Mouse (Mus musculus) neural tube, embryonic 13.5 days (tissue): Measurements from ENCODE around the gene Spaca7. TPM values are rescaled to one million over a fixed set of nuclear protein-coding genes. Genes with fewer than 3 reads are reported as not detected.
"Not testable (repeated sequence)": the region's sequence is repeated elsewhere in the genome, so short reads cannot be mapped to it uniquely, and the experiment has no call there.

Experiments used
- ATAC-seq: fragments of 200-750 bp; cut with Nextera tagmentation; 2 replicates; pipeline ENCODE4 v1.8.0; 2017; ENCODE audit warnings: low read depth, mild to moderate bottlenecking, moderate TSS enrichment, moderate library complexity
- H3K27ac ChIP-seq: fragments of 300-500 bp; sonication (generic); replicated peaks from 2 replicates; pipeline ENCODE4 v1.5.1; 2015; ENCODE audit warnings: moderate library complexity, mild to moderate bottlenecking, inconsistent platforms
- H3K27me3 ChIP-seq: fragments of 300-500 bp; sonication (generic); 2 replicates; pipeline ENCODE4 v1.6.1; 2015; ENCODE audit warnings: mild to moderate bottlenecking, inconsistent platforms
- H3K36me3 ChIP-seq: fragments of 300-500 bp; sonication (generic); 2 replicates; pipeline ENCODE4 v1.6.1; 2015; ENCODE audit warnings: mild to moderate bottlenecking, inconsistent platforms
- H3K4me1 ChIP-seq: fragments of 300-500 bp; sonication (generic); replicated peaks from 2 replicates; pipeline ENCODE4 v1.6.1; 2015; ENCODE audit warnings: inconsistent platforms
- H3K4me2 ChIP-seq: fragments of 300-500 bp; sonication (generic); 2 replicates; pipeline ENCODE4 v1.6.1; 2015; ENCODE audit warnings: inconsistent platforms, mild to moderate bottlenecking, moderate library complexity
- H3K4me3 ChIP-seq: fragments of 300-500 bp; sonication (generic); 2 replicates; pipeline ENCODE4 v1.5.1; 2015; ENCODE audit warnings: mild to moderate bottlenecking, inconsistent platforms
- H3K9ac ChIP-seq: fragments of 300-500 bp; sonication (generic); 2 replicates; pipeline ENCODE4 v1.6.1; 2015; ENCODE audit warnings: moderate library complexity, mild to moderate bottlenecking, inconsistent platforms
- H3K9me3 ChIP-seq: fragments of 300-500 bp; sonication (generic); 2 replicates; pipeline ENCODE4 v1.6.1; 2016; ENCODE audit warnings: inconsistent platforms
- WGBS: fragments of 180-500 bp; shearing (Covaris S2); methylation state at CpG from one replicate; pipeline ENCODE4 v1.1.7; 2015; 5-methylcytosine and 5-hydroxymethylcytosine counted together
- polyA plus RNA-seq: library from polyadenylated mRNA; unstranded; fragments of >200 nt; fragmentation: Nextera tagmentation; extraction: Ambion mirVana; gene quantifications from 2 replicates; pipeline ENCODE4 v1.2.1, GENCODE M21; 2015

Gene Spaca7
- polyA plus RNA-seq, 1 experiment from 2014 or later, result not detected

- WGBS, result 85% methylated on average over 3 of the region's 3 CpGs
- no peak for ATAC-seq
- Histone ChIP-seq H3K27ac (no peak overlapping the region), H3K4me2 (no peak overlapping the region), H3K27me3 (peaks cover 97% of the 10 kb centered on the region), H3K36me3 (no peaks in the 10 kb centered on the region), H3K9me3 (no peaks in the 10 kb centered on the region), H3K9ac (no peak overlapping the region), H3K4me3 (no peak overlapping the region), H3K4me1 (peaks cover 8% of the 10 kb centered on the region; the same call in 1 of the 2 replicates)
Measured at GRCm38 (mm10) chr8:12558786-12559185, 14.0 kb upstream of the Spaca7 start.

- Histone ChIP-seq H3K36me3 (no peaks in the 10 kb centered on the region), H3K27me3 (peaks cover 93% of the 10 kb centered on the region), H3K9me3 (no peaks in the 10 kb centered on the region), H3K4me2 (no peak overlapping the region), H3K9ac (no peak overlapping the region), H3K4me1 (no peaks in the 10 kb centered on the region), H3K4me3 (no peak overlapping the region), H3K27ac (no peak overlapping the region)
- ATAC-seq, result no peak
- 22% methylated on average over 11 of the region's 11 CpGs for WGBS
Measured at GRCm38 (mm10) chr8:12561403-12561960, 11.3 kb upstream of the Spaca7 start.

GRCm38 (mm10) chr8:12564307-12564706, 8.5 kb upstream of the Spaca7 start:
- H3K9ac ChIP-seq, result no peak overlapping the region
- no peak overlapping the region for H3K4me2 ChIP-seq
- WGBS, result 9% methylated on average over 4 of the region's 4 CpGs
- ATAC-seq, result peak; percentile 70; the same call in 1 of the 2 replicates
- H3K4me3 ChIP-seq, result no peak overlapping the region
- H3K27me3 ChIP-seq, result peaks cover 75% of the 10 kb centered on the region
- no peaks in the 10 kb centered on the region for H3K9me3 ChIP-seq
- no peaks in the 10 kb centered on the region for H3K36me3 ChIP-seq
- H3K27ac ChIP-seq, result no peak overlapping the region
- H3K4me1 ChIP-seq, result no peaks in the 10 kb centered on the region

GRCm38 (mm10) chr8:12565488-12565887, 7.3 kb upstream of the Spaca7 start:
- peaks cover 65% of the 10 kb centered on the region for H3K27me3 ChIP-seq
- no peak overlapping the region for H3K4me3 ChIP-seq
- no peak for ATAC-seq
- H3K4me2 ChIP-seq, result no peak overlapping the region
- no peaks in the 10 kb centered on the region for H3K36me3 ChIP-seq
- H3K4me1 ChIP-seq, result no peaks in the 10 kb centered on the region
- H3K27ac ChIP-seq, result no peak overlapping the region
- WGBS, result 62% methylated on average over 10 of the region's 10 CpGs
- no peak overlapping the region for H3K9ac ChIP-seq
- H3K9me3 ChIP-seq, result no peaks in the 10 kb centered on the region

- Histone ChIP-seq H3K27me3 (peaks cover 57% of the 10 kb centered on the region), H3K27ac (no peak overlapping the region), H3K4me1 (no peaks in the 10 kb centered on the region), H3K36me3 (no peaks in the 10 kb centered on the region), H3K9me3 (no peaks in the 10 kb centered on the region), H3K9ac (no peak overlapping the region), H3K4me2 (no peak overlapping the region), H3K4me3 (no peak overlapping the region)
- ATAC-seq, result no peak
- WGBS, result 62% methylated on average over 7 of the region's 7 CpGs
Measured at GRCm38 (mm10) chr8:12566509-12566908, 6.3 kb upstream of the Spaca7 start.

GRCm38 (mm10) chr8:12576003-12576402, 3.2 kb downstream of the Spaca7 start:
- H3K4me3 ChIP-seq, result no peak overlapping the region
- H3K4me2 ChIP-seq, result no peak overlapping the region
- no peaks in the 10 kb centered on the region for H3K9me3 ChIP-seq
- no peaks in the 10 kb centered on the region for H3K36me3 ChIP-seq
- no peak for ATAC-seq
- H3K4me1 ChIP-seq, result 0 out of 2 replicates have a peak, but pooled peaks cover 5% of the 10 kb centered on the region
- no peak overlapping the region for H3K9ac ChIP-seq
- no peak overlapping the region for H3K27ac ChIP-seq
- peaks cover 23% of the 10 kb centered on the region for H3K27me3 ChIP-seq
- WGBS, result 85% methylated on average over 5 of the region's 5 CpGs

- WGBS, result 73% methylated on average over 6 of the region's 6 CpGs
- H3K36me3 ChIP-seq, result no peaks in the 10 kb centered on the region
Measured at GRCm38 (mm10) chr8:12576739-12577138, 3.9 kb downstream of the Spaca7 start.

GRCm38 (mm10) chr8:12579339-12579999, 6.6 kb downstream of the Spaca7 start:
- H3K9ac ChIP-seq, H3K4me3 ChIP-seq, H3K9me3 ChIP-seq, H3K27me3 ChIP-seq, H3K4me1 ChIP-seq, H3K27ac ChIP-seq, H3K36me3 ChIP-seq, ATAC-seq: not testable (repeated sequence)
- 0 out of 2 replicates have a peak overlapping the region, but pooled peaks have one; percentile 14 for H3K4me2 ChIP-seq
- 55% methylated on average over 19 of the region's 19 CpGs for WGBS

More at GRCm38 (mm10) chr8:12576739-12577138, 3.9 kb downstream of the Spaca7 start:
- no peaks in the 10 kb centered on the region for H3K9me3 ChIP-seq
- 0 out of 2 replicates have a peak, but pooled peaks cover 5% of the 10 kb centered on the region for H3K4me1 ChIP-seq
- H3K4me3 ChIP-seq, result no peak overlapping the region
- no peak overlapping the region for H3K9ac ChIP-seq
- H3K27me3 ChIP-seq, result peaks cover 21% of the 10 kb centered on the region
- no peak for ATAC-seq
- H3K4me2 ChIP-seq, result no peak overlapping the region
- H3K27ac ChIP-seq, result no peak overlapping the region

GRCm38 (mm10) chr8:12583785-12584184, 11.0 kb downstream of the Spaca7 start:
- no peaks in the 10 kb centered on the region for H3K36me3 ChIP-seq
- whole genome bisulfite sequencing, result 87% methylated on average over 5 of the region's 5 CpGs
- no peak overlapping the region for H3K9ac ChIP-seq
- ATAC-seq, result no peak
- 0 out of 2 replicates have a peak, but pooled peaks cover 5% of the 10 kb centered on the region for H3K4me1 ChIP-seq
- H3K9me3 ChIP-seq, result no peaks in the 10 kb centered on the region
- no peak overlapping the region for H3K4me2 ChIP-seq
- H3K27ac ChIP-seq, result no peak overlapping the region
- no peak overlapping the region for H3K4me3 ChIP-seq
- H3K27me3 ChIP-seq, result peaks cover 4% of the 10 kb centered on the region

- no peak overlapping the region for H3K4me3 ChIP-seq
- no peak overlapping the region for H3K9ac ChIP-seq
- peaks cover 10% of the 10 kb centered on the region; the same call in 1 of the 2 replicates for H3K27me3 ChIP-seq
- WGBS, result 28% methylated on average over 6 of the region's 6 CpGs
- no peaks in the 10 kb centered on the region for H3K9me3 ChIP-seq
- H3K36me3 ChIP-seq, result no peaks in the 10 kb centered on the region
- H3K4me2 ChIP-seq, result no peak overlapping the region
- no peak overlapping the region for H3K27ac ChIP-seq
- peak; percentile 50; the same call in 1 of the 2 replicates for ATAC-seq
- H3K4me1 ChIP-seq, result no peaks in the 10 kb centered on the region
Measured at GRCm38 (mm10) chr8:12607223-12607622, 34.4 kb downstream of the Spaca7 start.

GRCm38 (mm10) chr8:12608810-12609209, 36.0 kb downstream of the Spaca7 start:
- ATAC-seq, result no peak
- Histone ChIP-seq H3K36me3 (peaks cover 4% of the 10 kb centered on the region; the same call in 1 of the 2 replicates), H3K27me3 (peaks cover 10% of the 10 kb centered on the region; the same call in 1 of the 2 replicates), H3K4me3 (no peak overlapping the region), H3K9ac (no peak overlapping the region), H3K9me3 (no peaks in the 10 kb centered on the region), H3K4me1 (no peaks in the 10 kb centered on the region), H3K4me2 (no peak overlapping the region), H3K27ac (no peak overlapping the region)
- 85% methylated on average over 10 of the region's 10 CpGs for WGBS

- H3K4me1 ChIP-seq, result no peaks in the 10 kb centered on the region
- 67% methylated on average over 12 of the region's 12 CpGs for WGBS
Measured at GRCm38 (mm10) chr8:12609752-12610449, 37.1 kb downstream of the Spaca7 start.

More at GRCm38 (mm10) chr8:12609752-12610449, 37.1 kb downstream of the Spaca7 start:
- Histone ChIP-seq H3K4me2 (no peak overlapping the region), H3K27me3 (peaks cover 7% of the 10 kb centered on the region; the same call in 1 of the 2 replicates), H3K9ac (no peak overlapping the region), H3K9me3 (no peaks in the 10 kb centered on the region), H3K27ac (0 out of 2 replicates have a peak overlapping the region, but pooled peaks have one; percentile 28), H3K4me3 (no peak overlapping the region), H3K36me3 (peaks cover 10% of the 10 kb centered on the region)
- no peak for ATAC-seq
